Mouse (Mus musculus) gastrocnemius, postnatal 14 days (tissue): ENCODE results near the gene Uhrf1bp1. TPM values are rescaled to one million over a fixed set of nuclear protein-coding genes. Genes with fewer than 3 reads are reported as not detected.
A peak's percentile ranks its signal among the peaks of the same experiment; 100 is the strongest.

Experiments used
- DNase-seq: peaks from one replicate; pipeline ENCODE4 v3.0.0; 2021; ENCODE audit warnings: mixed read lengths
- intact Hi-C: fragments of 180-260 bp; cut with DNase I; formaldehyde crosslinking; loops from one replicate; pipeline ENCODE4 v1.15.1; 2025; ENCODE audit warnings: low total_unique reads
- long read RNA-seq, 2 experiments: library from polyadenylated mRNA; stranded (forward); transcript quantifications; one replicate each; pipeline ENCODE4 v2.0.0; 2021
- total RNA-seq, 2 experiments: library from RNA; stranded (reverse); gene quantifications; 2 replicates each; pipeline ENCODE4 v1.2.3; 2021

The Uhrf1bp1 gene
- 10 to 100 TPM; 15.8 to 16.6 TPM for total RNA-seq
- long read RNA-seq, experiment 1, full-length matches to known transcripts: 1 of 12 reads
- long read RNA-seq, experiment 1, partial matches to known transcripts: 6 of 12 reads
- long read RNA-seq, experiment 1, other reads (novel, unspliced or antisense): 5 of 12 reads
- long read RNA-seq, experiment 2, full-length matches to known transcripts: 5 of 12 reads
- long read RNA-seq, experiment 2, partial matches to known transcripts: 3 of 12 reads
- long read RNA-seq, experiment 2, other reads (novel, unspliced or antisense): 4 of 12 reads

DNA sequence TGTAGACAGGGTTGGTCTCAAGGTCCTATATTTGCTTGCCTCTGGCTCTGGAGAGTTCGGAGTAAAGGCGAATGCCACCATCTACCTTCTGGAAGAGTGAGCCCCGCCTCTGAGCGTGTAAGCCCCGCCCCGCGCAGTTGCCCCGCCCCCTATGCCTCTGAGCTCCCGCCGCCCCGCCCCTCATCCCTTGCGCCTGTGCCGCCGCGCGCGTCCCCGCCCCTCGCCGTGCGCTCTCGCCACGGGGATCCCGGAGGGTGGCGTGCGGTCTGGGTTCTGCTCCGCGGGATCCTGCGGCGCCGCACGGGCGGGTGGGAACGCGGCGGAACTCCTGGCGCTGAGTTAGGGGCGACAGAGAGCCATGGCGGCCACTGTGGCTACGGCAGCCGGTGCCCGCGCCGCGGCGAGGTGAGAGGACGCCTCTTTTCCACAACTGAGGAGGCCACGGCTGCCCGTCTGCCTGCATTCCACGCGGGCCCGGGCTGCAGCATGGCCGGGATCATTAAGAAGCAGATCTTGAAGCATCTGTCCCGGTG lies at the start of gene Uhrf1bp1:
Uhrf1bp1 (plus strand) TSS at position 177 of the 533 bp plus-strand sequence.
- intact Hi-C loops: no loop called here
- peak; percentile 86 for DNase-seq

DNA sequence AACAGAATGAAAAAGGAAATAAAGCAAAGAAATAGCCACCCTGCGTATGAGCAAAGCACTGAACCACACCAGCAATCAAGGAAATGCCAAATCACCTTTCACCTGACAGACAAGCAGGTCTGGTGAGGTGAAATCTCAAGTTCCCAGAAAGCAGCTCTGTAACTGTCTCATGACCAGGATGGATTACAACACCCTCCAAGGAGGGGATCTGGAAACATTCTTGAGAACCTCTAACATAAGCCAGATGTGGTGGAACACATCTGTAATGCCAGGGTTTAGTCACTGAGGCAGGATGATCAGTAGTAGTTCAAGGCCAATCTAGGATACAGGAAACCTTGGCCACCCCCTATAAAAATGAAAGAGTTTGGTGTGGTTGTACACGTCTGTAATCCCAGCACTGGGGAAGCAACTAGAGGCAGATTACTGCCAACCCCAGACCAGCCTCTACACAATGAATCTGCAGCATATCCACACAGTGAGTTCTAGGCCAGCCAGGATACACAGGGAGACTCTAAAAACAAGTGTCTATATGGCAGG lies 48.6 kb upstream of the Uhrf1bp1 start:
- intact Hi-C loops: no loop called here

DNA sequence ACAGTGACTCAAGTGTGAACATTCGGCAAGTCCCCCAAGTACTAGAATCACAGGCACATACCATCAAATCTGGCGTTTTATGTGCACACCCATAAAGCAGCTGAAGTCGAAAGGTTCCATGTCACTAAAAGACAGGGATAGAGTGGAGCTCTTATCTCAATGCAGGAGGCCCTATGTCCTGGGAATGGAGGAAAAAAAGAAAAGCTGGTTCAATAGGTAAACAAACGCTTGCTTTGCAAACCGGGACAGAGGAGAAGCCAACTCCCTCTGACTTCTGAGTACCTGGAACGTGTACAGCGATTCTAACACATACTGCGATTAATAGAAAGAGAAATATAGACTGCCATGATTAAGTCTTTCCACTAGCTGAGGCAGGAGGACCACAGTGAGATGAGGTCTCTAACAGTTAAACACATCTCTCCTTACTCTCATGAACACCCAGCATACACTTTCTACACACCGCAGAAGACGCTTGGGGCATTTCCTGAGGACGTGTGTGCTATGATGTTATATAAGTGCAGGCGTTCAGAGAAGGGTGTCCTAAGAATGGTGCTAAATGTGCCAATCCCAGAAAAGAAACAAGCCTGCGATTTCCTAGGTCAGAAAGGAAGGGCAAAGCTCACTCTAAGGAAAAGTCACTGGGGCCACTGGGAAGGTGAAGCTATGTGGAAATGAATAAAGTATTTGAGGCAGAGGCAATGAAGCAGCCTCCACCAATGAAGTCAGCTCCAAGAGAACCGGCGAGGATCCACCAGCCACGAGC lies 45.5 kb upstream of the Uhrf1bp1 start:
- DNase-seq: no peak
- intact Hi-C loops: no loop called here

More for the DNA sequence above, 48.6 kb upstream of the Uhrf1bp1 start:
- no peak for DNase-seq

DNA sequence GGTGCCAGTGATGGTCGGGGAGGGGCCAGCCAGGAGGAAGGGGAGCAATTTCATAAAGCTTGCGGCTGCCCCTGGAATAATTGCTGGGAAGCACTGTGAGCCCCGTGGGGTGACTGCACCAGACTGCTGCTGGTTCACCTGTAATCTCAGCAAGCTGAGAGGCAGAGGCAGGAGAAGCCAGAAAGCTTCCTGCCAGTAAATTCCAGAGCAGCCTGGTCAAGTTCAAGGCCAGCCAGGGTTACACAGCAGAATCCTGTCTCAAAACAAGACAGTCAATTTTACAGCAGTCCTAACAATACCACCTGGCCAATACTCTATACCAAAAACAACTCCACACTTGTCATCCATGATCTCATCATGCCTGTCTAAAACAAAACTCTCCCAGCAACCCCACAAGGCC lies 44.3 kb upstream of the Uhrf1bp1 start:
- no peak for DNase-seq
- intact Hi-C loops: no loop called here

DNA sequence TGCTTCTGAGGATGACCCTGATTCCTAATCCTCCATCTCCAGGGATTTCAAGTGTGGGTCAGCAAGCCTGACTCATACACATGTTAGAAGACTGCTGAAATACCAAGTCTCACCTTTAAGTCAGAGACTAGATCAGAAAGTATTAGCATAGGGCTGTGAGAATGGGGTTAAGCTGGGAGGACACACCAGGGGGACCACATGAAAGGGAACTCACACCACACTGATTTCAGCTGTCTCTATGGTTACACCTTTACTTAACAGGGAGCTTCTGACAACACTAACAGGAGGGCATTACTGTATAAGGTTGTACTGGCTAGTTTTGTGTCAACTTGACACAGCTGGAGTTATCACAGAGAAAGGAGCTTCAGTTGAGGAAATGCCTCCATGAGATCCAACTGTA lies 41.6 kb upstream of the Uhrf1bp1 start:
- DNase-seq: no peak
- intact Hi-C loops: no loop called here

DNA sequence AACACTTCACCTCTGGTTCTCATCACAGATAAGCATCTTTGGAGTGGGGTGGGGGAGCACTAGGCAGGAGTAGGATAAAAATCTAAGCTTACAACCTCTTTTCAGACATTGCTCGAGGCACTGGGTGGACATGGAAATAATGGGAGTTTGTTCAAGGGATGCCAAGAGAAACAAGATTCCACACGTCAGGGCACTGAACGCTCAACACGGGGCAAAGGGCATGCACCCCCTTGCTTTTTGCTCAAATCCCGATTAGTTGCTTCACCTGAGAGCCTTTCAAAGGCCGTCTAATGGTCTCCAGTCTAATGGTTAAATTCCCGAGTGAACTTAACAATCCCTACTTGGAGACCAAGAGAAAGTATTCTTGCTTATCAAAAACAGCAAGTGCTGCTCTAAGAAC lies 37.2 kb upstream of the Uhrf1bp1 start:
- intact Hi-C loops: no loop called here
- DNase-seq: no peak

DNA sequence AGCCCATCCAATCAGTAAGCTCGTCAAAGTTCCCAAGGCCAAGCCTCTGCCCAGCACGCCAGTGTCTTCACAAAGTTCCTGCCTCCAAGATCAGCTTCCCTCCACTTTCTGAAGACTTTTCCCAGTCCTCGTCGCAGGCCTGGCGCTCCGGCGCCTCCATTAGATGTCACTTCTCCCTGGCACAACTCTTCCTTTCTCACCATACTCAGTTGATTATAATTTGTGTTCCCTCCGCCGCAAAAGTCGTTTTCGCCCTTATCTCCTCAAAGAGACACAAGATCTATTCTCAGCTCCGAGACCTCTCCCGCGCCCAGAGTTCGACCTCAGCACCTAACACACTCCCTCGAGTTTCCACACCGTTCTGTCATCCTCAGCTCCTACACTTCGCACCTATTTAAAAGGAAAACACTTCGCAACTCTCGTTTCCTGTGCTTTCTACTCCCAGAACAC lies 36.7 kb upstream of the Uhrf1bp1 start:
- intact Hi-C loops: no loop called here
- no peak for DNase-seq

DNA sequence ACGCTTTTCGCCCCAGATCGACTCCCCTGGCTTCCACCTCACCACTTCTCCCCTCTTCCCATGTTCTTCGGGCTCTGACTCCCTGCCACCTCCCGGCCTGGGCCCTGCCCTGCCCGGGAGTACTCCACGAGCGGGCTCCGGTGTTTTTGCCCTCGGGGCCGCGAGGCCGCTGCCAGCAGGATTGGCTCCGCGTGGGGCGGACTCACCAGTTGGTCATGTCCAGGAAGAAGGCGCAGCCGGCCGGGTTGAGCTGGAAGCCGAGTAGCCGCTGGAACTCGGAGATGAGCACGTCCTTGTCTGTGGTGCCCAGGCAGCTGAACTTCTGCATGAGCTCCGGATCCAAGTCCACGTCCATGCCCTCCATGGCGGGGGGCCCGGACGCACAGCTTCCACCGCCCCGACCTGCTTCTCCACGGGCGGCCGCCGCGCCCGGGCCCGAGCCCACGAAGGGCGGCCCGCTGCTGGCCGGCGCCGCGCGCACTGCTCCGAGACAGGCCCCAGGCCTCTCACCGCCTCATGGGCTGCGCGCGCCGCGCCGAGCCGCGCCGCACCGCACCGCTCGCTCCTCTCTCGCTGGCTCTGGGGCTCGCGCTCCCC lies 36.2 kb upstream of the Uhrf1bp1 start:
- peak; percentile 72 for DNase-seq
- intact Hi-C loops: no loop called here

DNA sequence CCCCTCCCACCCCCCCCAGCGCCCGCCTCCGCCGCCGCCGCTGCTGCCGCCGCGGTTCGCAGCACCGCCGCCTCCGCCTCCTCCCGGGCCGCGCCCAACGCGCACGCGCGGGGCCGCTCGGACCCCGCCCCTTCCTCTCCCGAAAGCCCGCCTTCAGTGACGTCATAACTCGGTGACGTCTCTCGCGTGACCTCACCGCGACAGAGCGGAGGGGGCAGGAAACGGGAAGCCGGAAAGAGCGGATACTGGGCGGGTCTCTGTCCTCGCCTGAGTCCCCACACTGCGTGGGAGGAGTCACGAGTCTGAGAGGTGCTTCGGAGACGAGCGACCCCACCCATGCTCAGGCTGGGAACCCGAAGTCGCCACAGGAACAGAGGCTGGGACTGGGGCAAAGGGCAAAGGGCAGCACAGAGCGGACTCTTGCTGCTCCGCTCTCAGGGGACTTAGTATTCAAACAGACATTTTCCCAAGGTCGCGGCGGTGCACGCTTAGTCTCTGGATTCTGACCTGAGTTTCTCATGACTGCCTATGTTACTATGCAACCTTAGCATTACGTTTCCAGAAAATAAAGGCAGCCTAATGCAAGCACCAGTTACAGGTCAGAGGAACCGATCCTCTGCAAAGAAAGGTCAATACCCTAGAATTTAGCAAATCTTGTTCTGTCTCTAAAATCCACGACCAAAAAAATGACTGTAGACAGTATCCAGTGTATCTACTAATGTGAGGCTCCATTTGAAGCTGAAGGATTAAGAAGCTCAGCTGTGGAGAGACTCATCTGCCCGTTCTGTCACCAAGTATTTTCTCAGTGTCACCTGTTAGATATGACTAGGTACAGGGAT lies 35.5 kb upstream of the Uhrf1bp1 start, which contains the start of gene D17Wsu92e:
D17Wsu92e (minus strand) TSS at position 81 of the 839 bp plus-strand sequence.
- intact Hi-C loops: no loop called here
- peak; percentile 98 for DNase-seq

DNA sequence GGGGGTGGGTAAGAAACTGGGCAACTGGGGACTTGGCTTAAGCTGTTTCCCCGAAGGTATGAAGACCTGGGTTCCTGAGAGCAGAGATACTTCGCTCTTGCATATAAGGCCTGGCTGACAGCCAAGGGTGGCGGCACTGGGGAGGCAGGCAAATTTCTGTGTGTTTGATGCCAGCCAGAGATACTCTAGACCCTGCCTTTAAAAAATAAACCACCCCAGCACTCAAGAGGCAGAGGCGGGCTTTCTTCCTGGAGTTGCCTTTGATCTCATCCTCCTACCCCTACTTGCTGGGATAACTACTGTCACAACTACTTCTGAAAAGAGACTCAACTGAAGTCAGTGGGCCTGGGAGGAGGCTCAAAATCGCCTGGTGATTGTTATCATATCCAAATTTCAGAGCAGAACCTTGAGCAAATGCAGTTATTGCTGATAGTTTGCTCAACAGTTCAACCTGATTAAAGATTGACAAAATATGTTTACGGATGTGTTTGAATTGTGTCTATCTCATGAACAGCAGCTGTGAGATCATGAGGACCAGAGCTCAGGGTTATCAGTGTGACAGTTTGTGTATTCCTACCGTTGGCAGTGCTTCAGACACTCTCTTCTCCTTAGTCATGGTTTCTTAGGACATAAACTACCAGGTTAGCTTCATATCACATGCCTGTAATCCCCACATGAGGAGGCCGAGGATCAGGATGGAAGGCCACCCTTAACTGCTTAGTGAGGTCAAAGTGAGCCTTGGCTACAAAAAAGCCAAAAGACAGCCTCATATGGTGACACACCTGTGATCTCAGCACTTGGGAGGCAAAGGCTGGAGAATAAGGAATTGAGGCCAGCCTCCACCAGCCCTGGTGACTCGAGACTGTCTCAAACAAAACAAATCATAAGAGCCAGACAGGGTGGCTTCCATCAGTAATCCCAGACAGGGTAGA lies 34.6 kb upstream of the Uhrf1bp1 start:
- intact Hi-C loops: no loop called here
- no peak for DNase-seq

DNA sequence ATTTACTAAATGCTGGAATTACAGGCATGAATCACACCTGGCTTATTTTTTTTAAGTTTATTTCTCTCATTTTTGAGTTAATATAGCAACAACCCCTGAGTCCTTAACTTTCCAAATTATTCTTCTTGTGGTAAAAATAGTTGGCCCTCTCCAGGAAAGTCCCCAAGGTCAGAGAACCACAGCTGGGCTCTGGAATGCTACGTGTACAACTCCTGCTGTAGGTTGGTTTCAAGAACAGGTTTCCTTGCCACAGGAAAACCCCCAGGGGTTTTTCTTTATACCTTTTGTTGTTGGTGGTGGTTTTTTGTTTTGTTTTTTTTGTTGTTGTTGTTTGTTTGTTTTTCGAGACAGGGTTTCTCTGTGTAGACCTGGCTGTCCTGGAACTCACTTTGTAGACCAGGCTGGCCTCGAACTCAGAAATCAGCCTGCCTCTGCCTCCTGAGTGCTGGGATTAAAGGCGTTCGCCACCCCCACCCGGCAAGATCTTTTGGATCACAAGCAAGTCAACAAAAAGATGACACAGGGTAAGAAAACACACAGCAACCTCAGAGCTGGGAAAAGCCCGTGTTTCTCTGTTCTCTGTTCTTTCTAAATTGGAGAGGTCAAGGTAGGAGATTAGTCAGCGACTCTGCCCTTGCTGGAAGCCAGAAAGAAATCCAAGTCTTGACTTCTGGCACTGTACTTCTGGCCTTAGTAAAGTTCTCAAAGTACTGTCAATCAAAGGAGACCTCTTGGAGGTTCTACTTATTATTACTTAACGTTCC lies 32.9 kb upstream of the Uhrf1bp1 start:
- intact Hi-C loops: no loop called here
- no peak for DNase-seq

DNA sequence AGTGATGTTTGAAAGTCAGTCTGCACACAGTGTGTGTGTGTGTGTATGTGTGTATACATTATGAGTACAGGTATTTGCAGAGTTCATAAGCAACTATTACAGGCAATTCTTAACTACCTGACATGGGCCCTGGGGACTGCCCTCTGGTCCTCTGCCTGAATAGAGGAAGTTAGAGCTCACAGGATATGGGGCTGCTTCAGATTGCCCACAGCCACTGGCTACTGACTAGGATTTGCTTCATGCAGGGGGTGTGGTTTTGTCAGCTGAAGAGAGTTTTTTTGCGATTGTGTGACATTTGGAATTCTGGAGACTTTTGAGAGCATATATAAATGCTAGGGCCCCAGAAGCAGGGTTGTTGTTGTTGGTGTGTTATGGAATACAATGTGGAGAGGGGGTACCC lies 31.3 kb upstream of the Uhrf1bp1 start:
- intact Hi-C loops: no loop called here
- no peak for DNase-seq

DNA sequence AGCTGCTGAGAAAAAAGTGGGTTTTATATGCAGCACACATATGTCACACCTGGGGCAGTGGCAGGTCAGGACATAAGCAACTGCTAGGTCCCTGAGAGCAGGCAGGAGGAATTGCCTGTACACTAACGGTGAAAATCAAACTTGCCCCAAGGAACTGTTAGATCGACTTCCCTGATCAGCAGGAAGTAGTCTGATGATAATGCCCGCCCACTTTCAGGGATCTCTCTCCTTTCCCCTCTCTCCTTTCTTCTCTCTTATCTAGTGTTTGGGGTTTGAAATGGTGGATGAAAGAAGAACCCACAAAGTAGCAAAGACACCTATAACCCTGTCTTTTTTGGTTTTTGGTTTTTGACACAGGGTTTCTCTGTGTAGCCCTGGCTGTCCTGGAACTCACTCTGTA lies 30.7 kb upstream of the Uhrf1bp1 start:
- intact Hi-C loops: no loop called here
- DNase-seq: no peak

DNA sequence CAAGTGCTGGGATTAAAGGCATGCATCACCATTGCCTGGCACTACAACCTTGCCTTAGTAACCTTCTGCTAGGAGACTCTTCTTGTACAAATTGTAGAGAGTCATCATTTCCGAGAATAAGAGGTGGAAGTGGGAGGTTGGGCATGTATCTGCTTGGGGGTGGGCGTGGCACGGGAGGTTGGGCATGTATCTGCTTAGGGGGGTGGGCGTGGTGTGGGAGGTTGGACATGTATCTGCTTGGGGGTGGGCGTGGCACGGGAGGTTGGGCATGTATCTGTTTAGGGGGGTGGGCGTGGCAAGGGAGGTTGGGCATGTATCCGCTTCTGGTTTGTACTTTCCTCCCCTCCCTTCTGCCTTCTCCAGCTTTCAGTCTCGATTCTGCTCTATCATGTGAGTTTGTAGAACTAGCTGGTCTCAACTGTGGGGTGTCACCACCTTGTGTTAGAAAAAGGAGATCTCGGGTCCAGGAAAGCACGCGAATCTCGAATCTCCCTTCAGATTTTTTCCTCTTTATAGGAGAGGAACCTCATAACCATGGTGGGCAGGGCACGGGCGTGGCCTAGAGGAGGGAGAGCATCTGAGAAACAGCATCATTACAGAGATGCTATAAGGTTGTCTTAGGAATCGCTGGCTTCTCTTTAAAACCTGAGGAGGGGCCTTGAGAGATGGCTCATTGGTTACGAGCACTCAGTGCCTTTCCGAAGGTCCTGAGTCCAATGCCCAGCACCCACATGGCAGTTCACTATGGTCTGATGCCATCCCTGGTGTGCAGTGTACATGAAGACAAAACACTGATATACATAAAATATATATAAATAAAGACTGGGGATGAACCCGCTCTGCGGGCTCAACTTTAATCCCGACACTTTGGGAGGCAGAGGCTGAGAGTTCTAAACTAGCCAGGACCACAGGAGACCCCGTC lies 30.0 kb upstream of the Uhrf1bp1 start:
- peak; percentile 69 for DNase-seq
- intact Hi-C loops: no loop called here

DNA sequence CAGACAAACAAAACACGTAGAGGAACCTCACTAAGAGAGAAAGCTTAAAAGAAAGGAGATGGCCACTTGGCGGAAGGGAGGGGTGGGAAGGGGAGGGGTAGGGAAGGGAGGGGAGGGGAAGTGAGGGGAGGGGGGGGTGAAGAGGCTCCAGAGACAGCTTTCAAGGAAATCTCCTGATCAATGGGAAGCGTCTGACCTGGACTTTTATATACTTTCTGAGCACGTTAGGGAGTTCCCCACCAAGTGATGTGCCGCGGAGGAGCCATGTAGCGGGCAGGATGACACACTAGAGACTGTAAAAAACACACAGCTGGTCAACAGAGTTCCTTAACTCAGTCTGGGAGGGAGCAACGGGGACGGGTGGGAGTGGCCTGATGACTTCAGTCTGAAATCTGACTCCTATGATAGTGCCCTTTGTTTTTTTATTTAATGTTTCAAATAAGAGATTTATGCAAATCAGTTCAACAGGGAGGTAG lies 29.3 kb upstream of the Uhrf1bp1 start:
- peak; percentile 44 for DNase-seq
- intact Hi-C loops: no loop called here

DNA sequence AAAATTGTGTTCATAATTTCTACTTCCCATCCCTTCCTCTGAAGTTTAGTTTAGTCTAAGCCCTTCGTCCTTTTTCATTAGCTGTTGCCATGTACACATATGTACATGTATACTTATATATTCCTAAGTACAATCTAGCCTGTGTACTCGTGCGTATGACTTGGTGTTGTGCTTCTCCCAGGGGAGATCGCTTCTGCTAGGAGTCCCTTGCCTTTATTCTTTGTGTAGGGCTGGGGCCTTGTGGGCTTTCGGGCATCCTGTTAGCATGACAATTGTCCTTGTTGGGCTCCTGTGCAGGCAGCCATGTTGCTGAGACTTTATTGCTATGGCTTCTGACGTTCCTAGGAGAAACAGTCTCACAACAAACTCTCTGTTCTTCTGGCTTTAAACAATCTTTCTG lies 28.7 kb upstream of the Uhrf1bp1 start:
- intact Hi-C loops: no loop called here
- DNase-seq: no peak
